Mouse (Mus musculus): ENCODE data around the gene Art3. TPM values are rescaled to one million over a fixed set of nuclear protein-coding genes. Genes with fewer than 3 reads are reported as not detected.

The Art3 gene
- polyA plus RNA-seq, 1 experiment from 2014 or later, result 6.8 TPM

DNA sequence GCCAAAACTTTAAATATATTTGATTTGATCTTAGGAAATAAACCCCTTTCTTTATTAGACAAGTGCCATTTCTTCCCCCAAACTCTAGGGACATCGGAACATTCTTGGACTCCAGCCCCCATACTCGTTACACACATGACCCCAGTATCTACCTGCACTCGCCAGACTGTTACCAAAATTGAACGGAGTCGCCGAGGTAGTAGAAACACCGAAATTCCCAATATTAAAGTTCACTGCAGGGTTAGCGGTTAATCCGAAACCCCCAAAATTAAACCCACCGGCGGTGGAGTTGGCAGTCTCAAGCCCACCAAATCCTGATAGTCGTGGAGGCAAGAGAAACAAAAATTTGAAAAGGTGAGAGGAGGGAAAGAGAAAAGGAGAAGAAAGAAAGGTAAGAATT lies 102.4 kb downstream of the Art3 start:
- no peak for DNase-seq (ENCODE audit: low spot score)
- no peak for ATAC-seq (ENCODE audit: insufficient read depth, low FRiP score, low TSS enrichment)
- peak overlapping the region; percentile 83 for H3K9ac ChIP-seq (ENCODE audit: low read length)

DNA sequence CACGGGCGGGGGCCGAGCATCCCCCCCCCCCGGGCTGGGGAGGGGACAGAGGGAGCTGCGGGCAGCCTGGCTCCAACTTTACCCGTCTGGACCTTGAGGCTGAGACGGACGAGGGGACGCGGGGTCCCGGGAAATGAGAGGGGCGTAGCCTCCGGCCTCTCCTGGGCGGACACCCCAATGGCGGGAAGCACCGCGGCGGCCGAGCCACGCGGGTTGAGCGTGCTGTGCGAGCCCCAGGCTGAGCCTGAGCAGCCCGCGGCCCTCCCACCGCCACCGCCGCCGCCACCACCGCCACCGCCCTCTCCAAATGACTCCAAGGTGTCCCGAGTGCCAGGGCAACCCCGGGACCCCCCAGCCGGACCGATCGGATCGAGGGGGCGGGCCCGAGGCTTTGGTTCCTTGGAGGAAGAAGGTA lies 103.0 kb downstream of the Art3 start:
- ATAC-seq (ENCODE audit: insufficient read depth, low FRiP score, low TSS enrichment) (peak; percentile 76), DNase-seq (ENCODE audit: low spot score) (no peak)
- peak overlapping the region; percentile 74 for H3K4me3 ChIP-seq (ENCODE audit: low read depth, low read length)
- peak overlapping the region; percentile 67 for H3K4me2 ChIP-seq (ENCODE audit: low read depth)
- H3K27me3 ChIP-seq (ENCODE audit: control insufficient read depth, insufficient read depth, low read length), result no peaks in the 10 kb centered on the region
- no peaks in the 10 kb centered on the region; the same call in 1 of the 2 replicates for H3K4me1 ChIP-seq (ENCODE audit: control insufficient read depth, insufficient read depth, low read length)
- no peaks in the 10 kb centered on the region for H3K9me3 ChIP-seq (ENCODE audit: control insufficient read depth, low read length)
- no peaks in the 10 kb centered on the region for H3K36me3 ChIP-seq (ENCODE audit: control insufficient read depth, insufficient read depth, low read length)
- peak overlapping the region; percentile 83 for H3K9ac ChIP-seq (ENCODE audit: low read length)
- WGBS, result under 1% methylated on average over 37 of the region's 39 CpGs
- peak overlapping the region; percentile 61; the same call in 1 of the 2 replicates for H3K27ac ChIP-seq (ENCODE audit: low read depth, low read length)

More for the DNA sequence above, 102.4 kb downstream of the Art3 start:
- Histone ChIP-seq H3K4me1 (ENCODE audit: control insufficient read depth, insufficient read depth, low read length) (no peaks in the 10 kb centered on the region; the same call in 1 of the 2 replicates), H3K4me3 (ENCODE audit: low read depth, low read length) (peak overlapping the region; percentile 74), H3K27me3 (ENCODE audit: control insufficient read depth, insufficient read depth, low read length) (no peaks in the 10 kb centered on the region), H3K27ac (ENCODE audit: low read depth, low read length) (no peak overlapping the region), H3K4me2 (ENCODE audit: low read depth) (peak overlapping the region; percentile 67), H3K36me3 (ENCODE audit: control insufficient read depth, insufficient read depth, low read length) (no peaks in the 10 kb centered on the region), H3K9me3 (ENCODE audit: control insufficient read depth, low read length) (no peaks in the 10 kb centered on the region)
- WGBS, result under 1% methylated on average over 12 of the region's 12 CpGs

DNA sequence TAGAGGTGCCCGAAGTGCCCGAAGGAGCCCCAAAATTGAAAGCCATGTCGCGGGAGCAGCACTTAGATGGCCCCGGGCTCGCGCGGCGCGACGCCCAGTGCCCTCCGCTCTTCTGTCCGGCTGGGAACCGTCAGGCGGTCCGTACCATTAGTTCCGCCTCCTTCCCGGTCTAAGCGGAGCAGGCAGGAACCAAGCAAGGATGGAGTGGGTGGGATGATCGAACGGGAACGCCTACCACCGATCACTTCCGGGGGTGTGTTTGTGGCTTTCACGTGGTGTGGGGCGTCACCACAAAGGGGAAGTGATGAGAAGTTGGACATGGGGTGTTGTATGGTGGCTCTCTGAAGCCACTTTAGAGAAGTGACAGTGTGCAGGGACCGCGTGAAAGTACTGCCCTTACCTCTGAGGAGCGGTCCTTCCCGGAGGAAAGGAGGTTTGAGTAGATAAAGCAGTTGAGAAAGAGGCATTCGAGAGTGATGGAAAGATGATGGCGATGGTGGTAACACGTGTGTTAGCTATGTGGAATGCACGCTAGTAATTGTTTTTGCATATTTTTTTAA lies 103.5 kb downstream of the Art3 start, which contains the start of gene Nup54:
Gene Nup54, minus strand, starts transcription at position 195 of the 560 bp plus-strand sequence.
- no peaks in the 10 kb centered on the region for H3K36me3 ChIP-seq (ENCODE audit: control insufficient read depth, insufficient read depth, low read length)
- under 1% methylated on average over 34 of the region's 34 CpGs for WGBS
- no peaks in the 10 kb centered on the region for H3K9me3 ChIP-seq (ENCODE audit: control insufficient read depth, low read length)
- H3K4me3 ChIP-seq (ENCODE audit: low read depth, low read length), result peak within 1 kb of the TSS; percentile 74
- H3K9ac ChIP-seq (ENCODE audit: low read length), result peak within 1 kb of the TSS; percentile 83
- H3K27ac ChIP-seq (ENCODE audit: low read depth, low read length), result peak within 1 kb of the TSS; percentile 61; the same call in 1 of the 2 replicates
- H3K4me2 ChIP-seq (ENCODE audit: low read depth), result peak within 1 kb of the TSS; percentile 67
- H3K4me1 ChIP-seq (ENCODE audit: control insufficient read depth, insufficient read depth, low read length), result no peaks in the 10 kb centered on the region; the same call in 1 of the 2 replicates
- H3K27me3 ChIP-seq (ENCODE audit: control insufficient read depth, insufficient read depth, low read length), result no peaks in the 10 kb centered on the region
- DNase-seq (ENCODE audit: low spot score), result peak; percentile 94
- ATAC-seq (ENCODE audit: insufficient read depth, low FRiP score, low TSS enrichment), result peak; percentile 99

DNA sequence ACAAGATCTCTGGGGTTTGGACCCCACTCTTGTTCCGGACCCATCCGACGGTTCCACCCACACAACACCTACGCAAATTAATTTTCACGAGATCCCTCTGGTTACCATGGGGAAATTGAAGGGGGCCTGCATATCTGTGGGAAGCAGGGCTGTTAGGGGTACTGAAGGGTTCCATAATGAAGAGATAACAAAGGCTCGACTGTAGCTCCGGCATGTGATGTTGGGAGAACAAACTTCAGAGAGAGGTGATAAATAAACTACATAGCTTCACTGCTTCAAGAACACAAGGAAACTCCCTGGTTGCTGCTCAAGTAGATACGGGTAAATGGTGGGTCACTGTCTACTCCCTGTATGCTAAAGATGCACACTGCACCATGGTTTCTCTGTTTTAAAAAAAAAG lies 106.9 kb downstream of the Art3 start:
- Histone ChIP-seq H3K36me3 (ENCODE audit: control insufficient read depth, insufficient read depth, low read length) (no peaks in the 10 kb centered on the region), H3K4me3 (ENCODE audit: low read depth, low read length) (no peak overlapping the region), H3K4me2 (ENCODE audit: low read depth) (no peak overlapping the region), H3K9me3 (ENCODE audit: control insufficient read depth, low read length) (no peaks in the 10 kb centered on the region), H3K27ac (ENCODE audit: low read depth, low read length) (no peak overlapping the region), H3K27me3 (ENCODE audit: control insufficient read depth, insufficient read depth, low read length) (no peaks in the 10 kb centered on the region), H3K9ac (ENCODE audit: low read length) (no peak overlapping the region), H3K4me1 (ENCODE audit: control insufficient read depth, insufficient read depth, low read length) (no peaks in the 10 kb centered on the region; the same call in 1 of the 2 replicates)
- ATAC-seq (ENCODE audit: insufficient read depth, low FRiP score, low TSS enrichment) (no peak), DNase-seq (ENCODE audit: low spot score) (no peak)
- WGBS, result 89% methylated on average over 8 of the region's 8 CpGs

DNA sequence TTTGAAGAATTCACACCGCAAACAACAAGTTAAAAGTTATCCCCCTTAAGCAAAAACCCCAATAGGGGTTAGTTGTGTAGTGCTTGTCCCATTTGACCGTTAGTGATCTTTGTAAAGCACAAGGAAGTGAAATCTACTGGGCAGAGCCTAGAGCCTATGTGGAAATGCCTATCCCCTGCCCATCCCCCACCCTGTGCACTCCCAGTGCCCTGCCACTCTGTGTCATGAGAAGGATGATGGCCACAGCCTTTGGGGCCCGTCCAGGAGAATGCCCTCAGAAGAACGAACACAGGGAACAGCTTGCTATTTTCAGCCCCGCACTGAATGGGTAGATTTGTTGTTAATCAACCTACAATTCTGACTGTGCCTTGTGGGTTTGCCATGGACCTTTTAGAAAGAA lies 109.9 kb downstream of the Art3 start:
- H3K36me3 ChIP-seq (ENCODE audit: control insufficient read depth, insufficient read depth, low read length), result no peaks in the 10 kb centered on the region
- no peaks in the 10 kb centered on the region for H3K4me1 ChIP-seq (ENCODE audit: control insufficient read depth, insufficient read depth, low read length)
- ATAC-seq (ENCODE audit: insufficient read depth, low FRiP score, low TSS enrichment), result no peak
- no peaks in the 10 kb centered on the region for H3K9me3 ChIP-seq (ENCODE audit: control insufficient read depth, low read length)
- no peak for DNase-seq (ENCODE audit: low spot score)
- H3K4me2 ChIP-seq (ENCODE audit: low read depth), result no peak overlapping the region
- H3K27ac ChIP-seq (ENCODE audit: low read depth, low read length), result no peak overlapping the region
- H3K27me3 ChIP-seq (ENCODE audit: control insufficient read depth, insufficient read depth, low read length), result no peaks in the 10 kb centered on the region
- H3K4me3 ChIP-seq (ENCODE audit: low read depth, low read length), result no peak overlapping the region
- H3K9ac ChIP-seq (ENCODE audit: low read length), result no peak overlapping the region
- WGBS, result 63% methylated on average over 5 of the region's 5 CpGs

DNA sequence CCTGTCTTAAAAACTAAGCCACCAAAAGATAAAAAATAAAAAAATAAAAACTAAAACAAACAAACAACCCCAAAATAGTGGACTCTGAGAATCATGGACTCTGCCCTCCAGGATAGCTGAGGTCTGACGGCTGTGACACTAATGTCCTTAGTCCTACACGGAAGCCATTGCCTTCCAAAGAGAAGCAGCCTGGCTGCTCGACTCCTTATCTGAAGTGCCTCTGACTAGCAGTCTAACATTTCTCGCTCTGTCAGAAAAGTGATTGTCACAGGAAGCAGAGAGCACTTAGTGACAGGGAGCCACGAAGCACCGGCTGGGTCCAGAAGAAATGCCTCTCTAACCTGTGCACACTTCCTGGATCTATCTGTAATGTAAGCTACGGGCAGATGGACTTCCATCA lies 111.3 kb downstream of the Art3 start:
- Histone ChIP-seq H3K27me3 (ENCODE audit: control insufficient read depth, insufficient read depth, low read length) (no peaks in the 10 kb centered on the region), H3K4me3 (ENCODE audit: low read depth, low read length) (no peak overlapping the region), H3K9ac (ENCODE audit: low read length) (no peak overlapping the region), H3K9me3 (ENCODE audit: control insufficient read depth, low read length) (no peaks in the 10 kb centered on the region), H3K27ac (ENCODE audit: low read depth, low read length) (no peak overlapping the region), H3K4me1 (ENCODE audit: control insufficient read depth, insufficient read depth, low read length) (no peaks in the 10 kb centered on the region), H3K4me2 (ENCODE audit: low read depth) (no peak overlapping the region), H3K36me3 (ENCODE audit: control insufficient read depth, insufficient read depth, low read length) (no peaks in the 10 kb centered on the region)
- WGBS, result 96% methylated on average over 7 of the region's 7 CpGs
- DNase-seq (ENCODE audit: low spot score) (no peak), ATAC-seq (ENCODE audit: insufficient read depth, low FRiP score, low TSS enrichment) (no peak)

DNA sequence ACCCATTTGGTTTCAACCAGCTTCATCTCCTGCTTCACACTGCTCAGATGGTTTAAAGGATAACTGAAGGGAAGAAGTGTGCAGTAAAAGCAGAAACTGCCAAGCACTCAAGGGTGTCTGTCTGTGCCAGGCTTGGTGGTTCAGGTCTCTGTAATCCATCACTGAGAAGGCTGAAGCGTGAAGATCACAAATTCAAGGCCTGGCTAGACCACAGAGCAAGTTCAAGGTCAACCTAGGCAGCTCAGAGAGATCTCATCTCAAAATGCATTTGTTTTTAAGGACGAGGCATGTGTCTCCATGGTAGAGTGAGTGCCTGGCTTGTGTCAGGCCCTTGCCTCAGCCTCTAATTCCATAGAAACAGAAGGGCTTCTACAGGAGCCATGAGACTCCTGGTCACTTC lies 113.4 kb downstream of the Art3 start:
- H3K9me3 ChIP-seq (ENCODE audit: control insufficient read depth, low read length), result no peaks in the 10 kb centered on the region
- ATAC-seq (ENCODE audit: insufficient read depth, low FRiP score, low TSS enrichment), result no peak
- no peaks in the 10 kb centered on the region for H3K4me1 ChIP-seq (ENCODE audit: control insufficient read depth, insufficient read depth, low read length)
- H3K4me3 ChIP-seq (ENCODE audit: low read depth, low read length), result no peak overlapping the region
- no peak overlapping the region for H3K27ac ChIP-seq (ENCODE audit: low read depth, low read length)
- no peaks in the 10 kb centered on the region; the same call in 1 of the 2 replicates for H3K36me3 ChIP-seq (ENCODE audit: control insufficient read depth, insufficient read depth, low read length)
- no peaks in the 10 kb centered on the region for H3K27me3 ChIP-seq (ENCODE audit: control insufficient read depth, insufficient read depth, low read length)
- DNase-seq (ENCODE audit: low spot score), result no peak
- WGBS, result 94% methylated on average over 2 of the region's 2 CpGs
- no peak overlapping the region for H3K4me2 ChIP-seq (ENCODE audit: low read depth)
- no peak overlapping the region for H3K9ac ChIP-seq (ENCODE audit: low read length)

DNA sequence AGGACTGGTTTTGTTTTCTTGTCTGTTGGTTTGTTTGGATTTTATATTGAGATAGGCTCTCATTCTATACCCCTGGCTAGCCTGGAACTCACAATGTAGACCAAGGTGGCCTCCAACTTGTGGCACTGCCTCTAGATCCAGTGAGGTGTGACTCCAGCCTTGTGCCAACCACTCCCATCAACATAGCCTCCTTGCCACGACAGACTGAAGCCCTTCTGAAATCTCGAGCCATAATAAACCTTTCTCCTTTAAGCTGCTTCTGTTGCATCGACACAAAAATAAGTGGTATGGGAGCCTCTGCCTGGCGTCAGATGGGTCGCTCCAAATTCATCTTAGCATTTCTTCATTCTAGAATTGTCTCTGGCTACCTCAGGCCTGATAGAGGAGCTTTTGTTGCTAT lies 115.1 kb downstream of the Art3 start:
- Histone ChIP-seq H3K4me3 (ENCODE audit: low read depth, low read length) (no peak overlapping the region), H3K9me3 (ENCODE audit: control insufficient read depth, low read length) (no peaks in the 10 kb centered on the region), H3K4me2 (ENCODE audit: low read depth) (no peak overlapping the region), H3K27ac (ENCODE audit: low read depth, low read length) (no peak overlapping the region), H3K9ac (ENCODE audit: low read length) (no peak overlapping the region), H3K36me3 (ENCODE audit: control insufficient read depth, insufficient read depth, low read length) (no peaks in the 10 kb centered on the region; the same call in 1 of the 2 replicates), H3K4me1 (ENCODE audit: control insufficient read depth, insufficient read depth, low read length) (no peaks in the 10 kb centered on the region), H3K27me3 (ENCODE audit: control insufficient read depth, insufficient read depth, low read length) (no peaks in the 10 kb centered on the region)
- ATAC-seq (ENCODE audit: insufficient read depth, low FRiP score, low TSS enrichment), result no peak
- no peak for DNase-seq (ENCODE audit: low spot score)
- 91% methylated on average over 5 of the region's 5 CpGs for WGBS

DNA sequence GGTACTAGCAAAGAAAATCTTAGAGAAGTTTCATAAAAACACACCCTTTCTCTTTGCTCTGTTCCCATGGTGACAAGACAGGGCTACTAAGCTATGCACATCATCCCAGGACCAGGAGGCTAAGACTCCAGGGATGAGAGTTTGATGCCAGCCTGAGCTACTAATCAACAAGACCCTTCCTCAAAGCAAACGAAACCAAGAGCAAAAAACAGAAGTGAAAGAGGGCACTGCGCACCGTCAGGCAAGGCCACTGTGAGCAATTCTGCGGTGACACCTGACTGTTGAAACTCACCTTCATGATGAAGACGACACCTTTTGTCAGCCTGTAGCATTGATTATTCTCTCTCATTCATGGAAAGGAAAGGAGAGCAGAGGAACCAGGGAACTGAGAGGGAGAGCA lies 121.2 kb downstream of the Art3 start:
- no peak for ATAC-seq (ENCODE audit: insufficient read depth, low FRiP score, low TSS enrichment)
- WGBS, result 91% methylated on average over 5 of the region's 5 CpGs
- Histone ChIP-seq H3K4me2 (ENCODE audit: low read depth) (no peak overlapping the region), H3K36me3 (ENCODE audit: control insufficient read depth, insufficient read depth, low read length) (no peaks in the 10 kb centered on the region; the same call in 1 of the 2 replicates), H3K4me3 (ENCODE audit: low read depth, low read length) (no peak overlapping the region), H3K4me1 (ENCODE audit: control insufficient read depth, insufficient read depth, low read length) (no peaks in the 10 kb centered on the region), H3K9me3 (ENCODE audit: control insufficient read depth, low read length) (no peaks in the 10 kb centered on the region), H3K9ac (ENCODE audit: low read length) (no peak overlapping the region), H3K27me3 (ENCODE audit: control insufficient read depth, insufficient read depth, low read length) (no peaks in the 10 kb centered on the region), H3K27ac (ENCODE audit: low read depth, low read length) (no peak overlapping the region)
- DNase-seq (ENCODE audit: low spot score), result no peak

All from neural tube, embryonic 11.5 days (tissue).